Mouse (Mus musculus): ENCODE measurements around the gene Hsdl1.

DNA sequence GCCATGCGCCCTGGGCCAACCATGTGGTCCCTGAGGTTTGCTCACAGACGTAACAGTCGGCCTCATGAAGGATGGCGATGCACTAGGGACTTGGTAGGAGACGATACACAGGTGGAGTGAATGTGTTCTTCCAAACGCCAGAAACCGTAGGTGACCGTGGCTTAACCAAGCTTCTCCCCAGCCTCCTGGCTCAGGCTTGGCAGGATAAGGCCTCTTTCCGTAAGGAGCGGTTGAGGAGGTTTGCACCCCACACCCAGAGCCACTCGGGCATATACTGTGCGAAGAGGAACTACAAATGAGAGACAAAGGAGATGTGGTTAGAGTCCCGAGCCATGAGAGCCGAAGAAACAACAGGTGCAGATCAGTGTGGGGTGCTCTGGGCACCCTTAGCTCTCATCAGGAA is 11.1 kb downstream of the Hsdl1 start:
- TF ChIP-seq EP300 (IDR thresholded peaks at IDR 0.05) (no peak), CTCF (IDR thresholded peaks at IDR 0.05) (no peak)
